Mouse (Mus musculus): ENCODE data around the gene St6gal2. TPM values are rescaled to one million over a fixed set of nuclear protein-coding genes. Genes with fewer than 3 reads are reported as not detected.

St6gal2 gene
- not detected for total RNA-seq (2021)
- long read RNA-seq, experiment 1 = 0 reads
- long read RNA-seq, experiment 2, partial matches to known transcripts = 0 of 2 reads
- long read RNA-seq, experiment 2, other reads (novel, unspliced or antisense) = 2 of 2 reads

DNA sequence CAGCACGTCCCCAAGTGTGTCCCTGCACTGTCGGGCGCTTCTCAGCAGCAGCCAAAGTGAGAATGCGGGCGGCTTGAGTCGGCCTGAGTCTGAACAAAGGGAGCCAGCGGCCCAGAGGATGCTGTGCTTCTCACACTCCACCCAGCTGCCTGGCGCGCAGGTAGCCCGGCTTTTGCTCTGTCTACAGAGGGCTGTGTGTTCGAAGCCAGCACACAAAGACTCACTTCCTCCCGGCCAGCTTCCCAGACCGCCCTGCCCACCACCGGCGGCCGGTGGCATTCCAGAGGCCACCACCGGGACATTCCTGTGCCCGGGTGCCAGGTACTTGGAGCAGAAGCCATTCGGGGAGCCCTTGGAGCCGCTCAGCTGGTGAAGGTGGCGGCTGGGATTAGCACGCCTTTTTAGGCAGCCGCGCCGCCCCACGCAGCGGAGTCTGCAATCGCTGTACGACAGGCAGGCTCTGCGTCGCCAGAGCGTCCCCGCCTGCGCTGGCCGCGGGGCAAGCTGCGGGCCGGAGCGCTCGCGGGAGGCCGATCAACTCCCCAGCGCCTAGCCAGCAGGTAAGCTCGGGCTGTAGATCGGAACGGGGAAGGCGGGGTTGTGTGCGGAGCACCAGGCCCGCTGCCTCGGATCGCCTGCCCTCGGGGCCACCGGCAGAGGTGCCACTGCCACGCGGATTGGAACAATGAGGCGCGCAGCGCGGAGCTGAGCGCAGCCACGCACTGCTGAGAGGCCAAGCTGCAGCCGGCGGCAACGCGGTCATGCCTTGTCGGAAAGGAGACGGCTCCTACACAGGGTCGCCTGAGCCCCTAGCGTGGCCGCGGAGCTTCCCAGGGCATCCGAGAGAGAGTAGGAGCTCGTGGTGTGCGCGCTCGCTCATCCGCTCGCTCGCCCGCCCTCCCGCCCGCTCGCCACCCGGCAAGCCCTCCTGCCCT, at the start of gene St6gal2:
TSS of gene St6gal2 (plus strand) at position 133 of the 935 bp plus-strand sequence.
- no peak for TF ChIP-seq CTCF (IDR thresholded peaks at IDR 0.05)
- Histone ChIP-seq H3K4me3 (peak within 1 kb of the TSS; percentile 19), H3K27ac (no peak within 1 kb of the TSS)
- no peak for DNase-seq
- intact Hi-C loops (cut with DNase I) = no loop called here

- TF ChIP-seq CTCF (IDR thresholded peaks at IDR 0.05) = no peak
- DNase-seq = no peak
- Histone ChIP-seq H3K4me3 (no peak overlapping the region), H3K27ac (no peak overlapping the region)
- intact Hi-C loops (cut with DNase I) = no loop called here
Observed at GRCm38 (mm10) chr17:55406043-55406442, 39.1 kb upstream of the St6gal2 start.

DNA sequence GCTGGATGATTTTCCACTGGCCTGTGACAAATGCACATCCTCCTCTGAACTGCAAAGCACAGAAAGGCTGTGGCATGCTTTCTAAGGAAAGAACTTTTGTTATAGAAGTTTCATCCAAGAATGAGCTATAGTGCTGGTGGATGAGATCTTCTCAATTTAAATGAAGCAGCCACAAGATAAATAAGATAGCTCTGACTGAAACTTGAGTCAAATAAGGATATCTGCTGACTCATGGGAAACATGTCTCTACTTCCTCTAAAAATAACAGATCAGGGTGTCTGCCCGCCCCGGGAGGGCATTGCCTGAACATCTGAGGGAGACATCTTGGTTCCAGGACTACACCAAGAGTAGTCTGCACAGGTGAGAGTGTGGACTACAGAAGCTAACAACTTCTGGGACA, 28.7 kb upstream of the St6gal2 start:
- no peak for TF ChIP-seq CTCF (IDR thresholded peaks at IDR 0.05)
- Histone ChIP-seq H3K27ac (no peak overlapping the region), H3K4me3 (no peak overlapping the region)
- intact Hi-C loops (cut with DNase I) = no loop called here
- DNase-seq = no peak

GRCm38 (mm10) chr17:55446185-55446527, 974 bp downstream of the St6gal2 start:
- Histone ChIP-seq H3K27ac (no peak overlapping the region), H3K4me3 (no peak overlapping the region)
- no peak for DNase-seq
- TF ChIP-seq CTCF (IDR thresholded peaks at IDR 0.05) = no peak
- intact Hi-C loops (cut with DNase I) = no loop called here

GRCm38 (mm10) chr17:55446698-55447097, 1.5 kb downstream of the St6gal2 start:
- no peak for TF ChIP-seq CTCF (IDR thresholded peaks at IDR 0.05)
- Histone ChIP-seq H3K27ac (no peak overlapping the region), H3K4me3 (no peak overlapping the region)
- intact Hi-C loops (cut with DNase I) = no loop called here
- no peak for DNase-seq

GRCm38 (mm10) chr17:55450943-55451342, 5.8 kb downstream of the St6gal2 start:
- no peak overlapping the region for H3K27ac ChIP-seq
- H3K4me3 ChIP-seq = no peak overlapping the region
- intact Hi-C loops (cut with DNase I) = no loop called here
- no peak for DNase-seq
- TF ChIP-seq CTCF (IDR thresholded peaks at IDR 0.05) = no peak

DNA sequence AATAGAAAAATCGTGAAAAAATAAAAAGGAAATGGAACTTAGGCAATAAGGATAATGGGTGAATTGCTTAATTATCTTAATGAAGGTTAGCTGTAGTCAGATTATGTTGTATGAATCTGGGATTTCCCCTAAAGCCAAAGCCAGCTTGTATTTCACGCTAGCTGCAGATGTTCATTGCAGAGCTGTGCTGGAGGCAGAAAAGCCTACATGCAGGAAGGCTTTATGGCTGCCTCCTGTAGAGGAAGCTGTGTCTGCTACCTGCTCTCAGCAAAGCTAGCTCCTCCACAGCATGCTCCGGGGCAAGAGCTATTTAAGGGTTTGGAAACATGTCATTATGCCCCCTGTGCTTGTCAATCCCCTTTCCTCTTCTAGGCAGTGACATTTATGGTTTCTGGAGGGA, 9.3 kb downstream of the St6gal2 start:
- no peak for DNase-seq
- TF ChIP-seq CTCF (IDR thresholded peaks at IDR 0.05) = no peak
- intact Hi-C loops (cut with DNase I) = no loop called here
- no peak overlapping the region for H3K4me3 ChIP-seq
- no peak overlapping the region for H3K27ac ChIP-seq

GRCm38 (mm10) chr17:55460187-55460586, 15.0 kb downstream of the St6gal2 start:
- H3K4me3 ChIP-seq = no peak overlapping the region
- TF ChIP-seq CTCF (IDR thresholded peaks at IDR 0.05) = no peak
- intact Hi-C loops (cut with DNase I) = no loop called here
- DNase-seq = no peak
- H3K27ac ChIP-seq = no peak overlapping the region

GRCm38 (mm10) chr17:55467579-55467978, 22.4 kb downstream of the St6gal2 start:
- TF ChIP-seq CTCF (IDR thresholded peaks at IDR 0.05) = no peak
- intact Hi-C loops (cut with DNase I) = no loop called here
- H3K27ac ChIP-seq = no peak overlapping the region
- DNase-seq = no peak
- H3K4me3 ChIP-seq = no peak overlapping the region

DNA sequence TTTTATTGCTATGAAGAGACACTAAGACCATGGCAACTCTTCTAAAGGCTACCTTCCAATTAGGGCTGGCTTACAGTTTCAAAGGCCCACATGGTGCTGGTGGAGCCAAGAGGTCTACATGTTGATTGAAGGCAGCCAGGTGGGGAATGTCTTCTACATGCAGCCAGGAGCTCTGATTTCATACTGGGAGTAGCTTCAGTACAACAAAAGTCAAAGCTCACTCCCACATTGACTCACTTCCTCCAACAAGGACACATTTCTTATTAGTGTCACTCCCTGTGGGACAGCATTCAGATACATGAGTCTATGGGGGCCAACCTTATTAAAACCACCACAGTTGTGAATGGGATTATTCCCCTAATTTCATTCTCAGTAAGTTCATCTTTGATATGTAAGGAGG, 23.8 kb downstream of the St6gal2 start:
- intact Hi-C loops (cut with DNase I) = no loop called here
- no peak for TF ChIP-seq CTCF (IDR thresholded peaks at IDR 0.05)
- H3K4me3 ChIP-seq = no peak overlapping the region
- H3K27ac ChIP-seq = no peak overlapping the region
- no peak for DNase-seq

DNA sequence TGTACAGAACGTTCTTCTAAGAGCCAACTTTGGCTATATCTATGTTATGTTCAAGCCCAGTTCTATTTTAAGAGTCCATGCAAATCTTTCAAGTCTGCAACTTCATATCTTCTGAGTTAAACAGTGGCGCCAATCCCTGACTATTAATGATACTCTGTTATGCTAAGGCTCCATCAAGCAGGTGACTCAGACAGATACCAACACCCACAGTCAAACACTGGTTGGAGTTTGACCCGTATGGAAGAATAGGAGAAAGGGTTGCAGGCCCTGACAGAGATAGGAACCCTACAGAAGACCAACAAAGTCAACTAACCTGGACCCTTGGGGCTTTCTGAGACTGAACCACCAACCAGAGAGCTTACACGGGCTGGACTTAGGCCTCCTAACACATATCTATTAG, 30.8 kb downstream of the St6gal2 start:
- Histone ChIP-seq H3K4me3 (no peak overlapping the region), H3K27ac (no peak overlapping the region)
- no peak for DNase-seq
- no peak for TF ChIP-seq CTCF (IDR thresholded peaks at IDR 0.05)
- intact Hi-C loops (cut with DNase I) = no loop called here

DNA sequence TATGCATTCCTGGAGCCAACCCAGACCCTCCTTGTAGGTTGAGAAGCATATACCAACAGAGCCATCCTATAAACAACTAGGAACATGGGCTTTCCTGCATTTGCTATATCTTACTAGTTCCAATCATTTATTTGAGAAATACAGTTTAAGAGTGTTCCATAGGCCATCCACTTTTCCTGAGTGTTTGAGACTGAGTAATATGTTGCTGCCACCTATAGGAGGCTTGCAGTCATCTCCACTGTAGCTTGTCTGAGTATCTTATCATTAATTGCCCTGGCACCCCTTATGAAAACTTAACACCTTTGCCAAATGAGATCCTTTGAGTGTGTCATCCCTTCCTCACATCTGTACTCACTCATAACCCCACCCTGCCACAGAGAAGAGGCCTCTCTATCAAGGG, 32.2 kb downstream of the St6gal2 start:
- TF ChIP-seq CTCF (IDR thresholded peaks at IDR 0.05) = no peak
- DNase-seq = no peak
- H3K27ac ChIP-seq = no peak overlapping the region
- no peak overlapping the region for H3K4me3 ChIP-seq
- intact Hi-C loops (cut with DNase I) = no loop called here

DNA sequence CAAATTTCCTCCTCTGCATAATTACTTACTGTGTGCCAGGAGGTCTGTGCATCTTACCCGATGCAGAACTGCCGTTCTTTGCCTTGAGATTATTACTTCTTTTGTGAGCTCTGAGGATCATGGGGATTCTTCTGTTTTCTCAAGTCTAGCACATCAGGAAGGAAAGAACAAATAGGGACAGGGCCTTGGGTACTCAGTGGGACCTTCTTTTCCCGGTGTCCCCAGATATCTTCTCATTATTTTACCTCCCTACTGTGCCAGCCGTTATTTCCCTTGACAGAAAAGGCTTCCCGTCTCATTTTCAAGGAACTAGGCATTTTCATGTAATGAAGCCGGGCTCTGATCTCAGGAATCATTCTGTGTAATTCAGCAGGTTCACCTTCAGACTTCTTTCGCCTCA, 34.2 kb downstream of the St6gal2 start:
- no peak overlapping the region for H3K4me3 ChIP-seq
- DNase-seq = no peak
- no peak for TF ChIP-seq CTCF (IDR thresholded peaks at IDR 0.05)
- H3K27ac ChIP-seq = no peak overlapping the region
- intact Hi-C loops (cut with DNase I) = no loop called here
